Mouse (Mus musculus) lung, postnatal 36 days (tissue): ENCODE results near the gene Cnpy2.
"Not testable (repeated sequence)": the region's sequence is repeated elsewhere in the genome, so short reads cannot be mapped to it uniquely, and the experiment has no call there.

ENCODE experiments used
- DNase-seq: peaks from one replicate; pipeline ENCODE4 v3.0.0; 2022; ENCODE audit warnings: mixed read lengths

Gene Cnpy2

GRCm38 (mm10) chr10:128321641-128322040, 618 bp upstream of the Cnpy2 start:
- DNase-seq, result no peak

- no peak for DNase-seq
Observed at GRCm38 (mm10) chr10:128323516-128323915, 1.3 kb downstream of the Cnpy2 start.

DNA sequence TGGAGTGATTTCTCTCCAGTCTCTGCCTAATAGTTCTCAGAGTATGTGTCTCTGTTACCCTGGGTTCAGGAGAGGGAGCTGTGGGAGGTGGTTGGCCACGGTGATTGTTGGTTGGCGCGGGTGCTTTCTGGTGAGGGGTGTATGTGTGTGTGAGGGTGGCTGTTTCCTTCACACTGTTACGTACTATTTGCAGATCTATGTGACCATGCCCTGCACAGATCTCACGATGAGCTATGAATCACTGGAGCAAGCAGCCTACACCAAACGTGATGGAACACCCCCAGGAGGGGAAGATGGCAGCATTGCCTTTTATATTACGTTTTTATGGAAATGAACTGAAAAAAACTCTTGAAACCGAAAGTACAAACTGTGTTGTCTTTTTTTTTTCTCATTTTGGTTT, 4.6 kb downstream of the Cnpy2 start:
- no peak for DNase-seq

GRCm38 (mm10) chr10:128327610-128328009, 5.4 kb downstream of the Cnpy2 start:
- DNase-seq, result no peak

- not testable (repeated sequence) for DNase-seq
Observed at GRCm38 (mm10) chr10:128332358-128333249, 10.3 kb downstream of the Cnpy2 start.

- peak; percentile 93 for DNase-seq
Observed at GRCm38 (mm10) chr10:128335582-128335981, 13.3 kb downstream of the Cnpy2 start.

GRCm38 (mm10) chr10:128336195-128336594, 13.9 kb downstream of the Cnpy2 start:
- no peak for DNase-seq

GRCm38 (mm10) chr10:128336597-128336996, 14.3 kb downstream of the Cnpy2 start:
- no peak for DNase-seq

DNA sequence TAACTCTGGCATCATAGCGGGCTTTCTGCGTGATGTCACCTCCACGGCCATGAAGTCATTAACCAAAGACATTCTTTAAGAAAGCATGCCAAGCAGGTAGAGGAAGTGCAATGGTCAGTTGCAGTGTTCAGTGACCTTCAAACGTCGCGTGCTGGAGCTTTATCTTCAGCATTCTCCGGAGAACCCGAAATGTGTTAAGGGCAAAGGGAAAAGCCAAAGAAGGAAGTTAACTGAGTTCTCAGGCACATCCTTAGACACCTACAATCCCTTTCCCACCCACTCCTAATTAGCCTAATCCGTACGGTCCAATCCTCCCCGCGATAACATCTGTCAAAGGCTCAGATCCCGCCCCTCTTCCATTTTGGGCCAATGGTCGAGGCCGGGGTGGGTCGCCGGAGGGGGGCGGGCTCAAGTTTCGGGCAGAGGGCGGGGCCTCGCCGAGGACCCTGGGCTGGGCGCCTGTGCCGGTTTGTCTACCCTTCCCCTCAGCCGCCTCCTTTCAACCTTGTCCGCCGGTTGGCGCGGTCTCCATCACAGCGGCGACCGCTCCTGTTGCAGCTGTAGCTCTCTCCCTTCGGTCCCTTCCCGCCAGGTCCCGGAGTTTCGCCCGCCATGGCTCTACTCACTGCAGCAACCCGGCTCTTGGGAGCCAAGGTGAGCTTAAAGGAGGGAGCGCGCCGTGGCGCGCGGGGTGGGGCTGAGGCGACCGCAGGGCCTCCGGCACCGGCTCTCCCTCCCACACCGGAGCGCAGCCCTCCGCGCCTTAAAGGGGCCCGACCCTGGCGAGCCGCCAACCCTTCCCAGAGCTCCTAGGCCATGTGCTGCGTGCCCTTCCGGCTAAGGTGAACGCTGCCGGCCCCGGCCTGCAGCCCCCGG, 15.3 kb downstream of the Cnpy2 start, which contains the start of gene Cs:
Gene Cs (plus strand): TSS at position 429 of the 876 bp plus-strand sequence.
- peak; percentile 98 for DNase-seq

DNA sequence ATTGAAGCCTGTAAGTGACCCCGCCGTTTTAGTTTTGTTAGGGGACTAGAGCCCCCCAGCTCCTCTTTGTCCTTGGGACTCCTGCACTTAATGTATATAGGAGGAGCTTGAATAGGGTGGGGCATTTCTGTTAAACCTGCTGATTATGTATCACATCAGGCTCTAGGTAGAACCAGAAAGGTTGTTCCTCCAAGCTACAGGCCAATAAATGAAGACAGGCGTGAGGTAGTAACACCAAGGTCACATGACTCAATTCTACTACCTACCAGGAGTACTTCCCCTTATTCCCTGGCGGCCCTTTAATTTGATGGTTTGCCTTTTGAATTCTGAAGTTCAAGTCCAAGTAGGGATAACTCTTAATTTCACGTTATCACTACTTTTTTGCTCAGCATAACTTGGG, 16.2 kb downstream of the Cnpy2 start:
- DNase-seq, result no peak

GRCm38 (mm10) chr10:128338948-128339347, 16.7 kb downstream of the Cnpy2 start:
- no peak for DNase-seq

DNA sequence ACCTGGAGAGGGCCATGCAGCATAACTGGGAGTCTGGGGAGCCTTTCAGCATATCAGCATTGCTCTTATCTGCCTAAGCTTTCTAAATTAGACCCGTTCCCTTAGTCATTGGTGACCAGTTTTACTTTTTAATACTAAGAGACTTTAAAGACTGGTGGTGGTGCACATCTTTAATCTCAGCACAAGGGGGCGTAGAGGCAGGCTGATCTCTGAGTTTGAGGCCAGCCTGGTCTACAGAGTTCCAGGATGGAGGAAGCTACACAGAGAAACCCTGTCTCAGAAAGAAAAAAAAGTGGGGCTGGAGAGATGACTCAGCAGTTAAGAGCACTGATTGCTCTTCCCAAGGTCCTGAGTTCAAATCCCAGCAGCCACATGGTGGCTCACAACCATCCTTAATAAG, 18.0 kb downstream of the Cnpy2 start:
- DNase-seq, result no peak

DNA sequence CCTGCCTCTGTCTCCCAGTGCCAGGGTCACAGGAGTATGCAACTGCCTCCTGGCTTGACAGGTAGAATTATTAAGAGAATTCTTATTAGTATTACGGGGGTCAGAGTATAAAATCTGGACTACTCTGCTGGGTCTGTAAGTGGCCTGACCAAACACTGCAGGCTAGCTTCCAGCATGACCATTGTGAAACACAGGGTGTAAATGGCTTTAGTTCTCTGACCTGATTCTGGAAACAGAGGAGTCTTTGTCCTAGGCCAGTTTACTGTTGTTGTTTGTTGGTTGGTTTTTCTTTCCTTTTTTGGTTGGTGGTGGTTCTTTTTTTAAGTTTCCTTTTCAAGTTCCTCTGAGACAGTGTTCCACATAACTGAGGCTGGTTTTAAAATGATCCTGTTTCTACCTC, 21.2 kb downstream of the Cnpy2 start:
- no peak for DNase-seq

DNA sequence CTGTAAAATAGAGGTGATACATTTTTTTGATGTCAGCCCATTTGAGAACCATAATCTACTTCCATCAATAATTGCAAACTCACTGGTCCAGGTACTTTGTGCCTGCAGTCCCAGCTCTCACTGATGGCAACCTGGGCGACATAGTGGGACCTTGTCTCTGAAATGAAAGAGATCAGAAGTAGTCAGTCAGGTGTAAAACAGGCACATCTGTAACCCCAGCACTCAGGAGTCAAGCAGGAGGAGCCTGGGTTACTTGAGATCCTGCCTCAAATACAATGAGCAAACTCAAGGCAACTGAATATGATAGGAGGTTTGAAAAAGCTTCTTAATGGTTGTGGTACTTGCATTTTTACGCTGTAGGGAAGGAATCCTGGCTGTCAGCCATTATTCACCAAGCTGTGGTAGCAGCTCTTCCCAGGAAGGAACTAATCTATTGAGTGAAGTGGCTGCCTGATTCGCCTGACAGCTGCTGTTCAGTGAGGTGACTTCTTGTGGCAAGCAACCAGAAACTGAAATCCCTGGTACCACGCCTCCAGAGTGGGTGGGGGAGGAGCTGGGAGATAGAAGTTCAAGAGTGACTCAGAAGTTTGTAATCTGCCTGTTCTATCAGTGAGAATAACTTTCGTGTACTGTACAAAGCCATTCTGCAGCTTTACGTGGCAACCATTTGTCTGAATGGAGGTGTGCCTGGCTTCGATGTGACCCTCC, 22.5 kb downstream of the Cnpy2 start:
- peak; percentile 93 for DNase-seq

- DNase-seq, result no peak
Observed at GRCm38 (mm10) chr10:128347541-128347940, 25.3 kb downstream of the Cnpy2 start.

- DNase-seq, result peak; percentile 87
Observed at GRCm38 (mm10) chr10:128358796-128359195, 36.5 kb downstream of the Cnpy2 start.

GRCm38 (mm10) chr10:128359226-128359625, 37.0 kb downstream of the Cnpy2 start:
- DNase-seq, result no peak

GRCm38 (mm10) chr10:128361836-128362235, 39.6 kb downstream of the Cnpy2 start:
- no peak for DNase-seq

DNA sequence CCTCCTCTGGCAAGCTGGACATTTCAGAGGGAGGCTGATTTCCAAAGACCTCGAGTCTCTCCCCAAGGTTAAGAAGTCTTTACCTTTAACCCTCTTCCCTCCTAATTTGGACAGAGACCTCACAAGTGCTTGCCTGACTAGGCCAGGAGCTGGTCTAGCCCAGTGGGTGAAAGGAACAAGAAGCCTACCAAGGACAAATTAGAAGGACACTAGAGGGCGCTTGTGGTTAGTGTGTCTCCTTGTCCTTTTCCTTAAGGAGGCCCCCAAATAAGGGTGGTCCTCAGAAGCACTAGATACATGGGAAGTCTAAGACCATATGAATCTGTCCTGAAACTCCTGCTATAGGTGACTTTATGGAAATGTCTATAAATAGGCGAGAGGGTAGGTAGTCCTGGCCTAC, 40.3 kb downstream of the Cnpy2 start:
- DNase-seq, result peak; percentile 73

- DNase-seq, result no peak
Observed at GRCm38 (mm10) chr10:128367899-128368401, 45.7 kb downstream of the Cnpy2 start.

- DNase-seq, result peak; percentile 94
Observed at GRCm38 (mm10) chr10:128368402-128369217, 46.4 kb downstream of the Cnpy2 start, which contains the start of gene Coq10a. TSS of gene Coq10a (minus strand) at chr10:128368997.

- DNase-seq, result no peak
Observed at GRCm38 (mm10) chr10:128369218-128369543, 46.9 kb downstream of the Cnpy2 start.
